ENCODE assay signal across 8 mouse cellular contexts in genomic region chr10:39133462-39134310, GRCm38 (mm10). TPM values are rescaled to one million over a fixed set of nuclear protein-coding genes. Genes with fewer than 3 reads are reported as not detected.
A peak's percentile ranks its signal among the peaks of the same experiment; 100 is the strongest.
DNase-seq lines count a peak whose midpoint lies in the region; ATAC-seq lines count a peak whose summit lies in the region.

Fam229b (minus strand) TSS chr10:39133914.
Tube1 (plus strand) TSS chr10:39133976.

- ATAC-seq in hindbrain, embryonic 12.5 days (ENCODE audit: low FRiP score) = peak; percentile 93

- H3K4me3 ChIP-seq in hindbrain, embryonic 12.5 days = peak within 1 kb of the TSS; percentile 71

- peak within 1 kb of the TSS; percentile 69 for H3K27ac ChIP-seq in hindbrain, embryonic 12.5 days

- H3K9me3 ChIP-seq in hindbrain, embryonic 12.5 days (replicated peaks) = no peaks in the 10 kb centered on the region

- H3K9ac ChIP-seq in hindbrain, embryonic 12.5 days = peak within 1 kb of the TSS; percentile 77

- peaks cover 11% of the 10 kb centered on the region for H3K4me1 ChIP-seq in hindbrain, embryonic 12.5 days

- H3K36me3 ChIP-seq in hindbrain, embryonic 12.5 days = peaks cover 6% of the 10 kb centered on the region; the same call in 1 of the 2 replicates

- H3K27me3 ChIP-seq in hindbrain, embryonic 12.5 days = no peaks in the 10 kb centered on the region

- WGBS in hindbrain, embryonic 12.5 days = 6% methylated on average over 47 of the region's 47 CpGs

- peak; percentile 96 for DNase-seq in NIH3T3 (ENCODE audit: low read depth)
- DNase-seq in cerebellum, postnatal 10 days = peak; percentile 94 to 96
- peak; percentile 90 to 91 for DNase-seq in frontal cortex, postnatal 10 days (ENCODE audit: low spot score in 2 of 2)
- peak; percentile 94 to 95 for DNase-seq in layer of hippocampus, postnatal 14 days (ENCODE audit: low spot score in 2 of 2)
- DNase-seq in lung, postnatal 14 days = peak; percentile 88
- peak; percentile 93 for DNase-seq in retina, adult 2 months (ENCODE audit: low read depth, low spot score)
- DNase-seq in thymus, postnatal 36 days = peak; percentile 86 to 93

- peak within 1 kb of the TSS; percentile 87 for H3K4me2 ChIP-seq in hindbrain, embryonic 12.5 days (replicated peaks)

RNA-seq across cellular contexts. Expression of gene Fam229b, which starts in this region (rescaled TPM):
- 18.4 and 20.8 TPM in 2 replicates for polyA plus RNA-seq in hindbrain, embryonic 12.5 days (2016; fragmentation: Nextera tagmentation; extraction: Ambion mirVana)
- total RNA-seq in layer of hippocampus, postnatal 14 days (2021) = 10 to 100 TPM; 15.1 to 17.6 TPM

RNA-seq across cellular contexts. Expression of gene Tube1, which starts in this region (rescaled TPM):
- 14.4 and 18.5 TPM in 2 replicates for polyA plus RNA-seq in hindbrain, embryonic 12.5 days (2016; fragmentation: Nextera tagmentation; extraction: Ambion mirVana)
- total RNA-seq in layer of hippocampus, postnatal 14 days (2021) = 1 to 10 TPM; 3.8 to 4.7 TPM

Comparison
In these comparisons a context has a peak if more than half of its experiments do, and no peak if none do; other contexts are left out.
1. Peak in every context shown above with its lines: DNase-seq, ATAC-seq, H3K4me3 ChIP-seq and H3K27ac ChIP-seq.